Mouse (Mus musculus): Measurements from ENCODE around the gene Tex101.

DNA sequence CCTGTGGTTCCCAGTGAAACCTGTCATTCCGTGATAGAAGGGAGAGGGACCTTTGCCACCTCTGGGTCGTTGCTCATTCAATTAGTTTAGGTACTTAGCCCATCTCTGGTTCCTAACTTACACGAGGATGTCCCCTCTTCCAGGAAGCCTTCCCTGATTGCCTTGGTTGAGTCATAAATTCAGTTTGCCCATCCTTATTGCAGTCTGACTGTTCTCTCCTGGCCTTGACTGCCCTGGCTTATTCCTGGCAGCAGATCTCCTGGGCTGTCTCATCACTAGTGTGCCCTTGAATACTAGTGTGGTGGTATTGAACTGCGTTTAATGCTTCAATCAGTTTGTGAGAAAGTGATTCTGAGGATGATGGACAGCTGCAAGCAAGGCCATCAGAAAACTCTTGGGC lies 46.8 kb downstream of the Tex101 start:
- no peak for TF ChIP-seq CTCF (conservative IDR thresholded peaks at IDR 0.05 in 1 of 2, IDR thresholded peaks at IDR 0.05 in 1 of 2; ENCODE audit: low read depth in 2 of 2, low read length in 2 of 2)
- TF ChIP-seq UBTF (IDR thresholded peaks at IDR 0.05; ENCODE audit: low read depth, low read length), result no peak
- TF ChIP-seq USF1 (IDR thresholded peaks at IDR 0.05; ENCODE audit: low read depth, low read length), result no peak
- no peak for TF ChIP-seq GABPA (IDR thresholded peaks at IDR 0.05; ENCODE audit: insufficient replicate concordance, low read depth, low read length)
- no peak for TF ChIP-seq BHLHE40 (IDR thresholded peaks at IDR 0.05; ENCODE audit: low read depth, low read length)
- TF ChIP-seq POLR2A (IDR thresholded peaks at IDR 0.05; ENCODE audit: low read depth, low read length), result no peak
- TF ChIP-seq MAFK (IDR thresholded peaks at IDR 0.05; ENCODE audit: insufficient replicate concordance, low read length), result no peak
- no peak for TF ChIP-seq MYC (IDR thresholded peaks at IDR 0.05; ENCODE audit: low read depth, low read length)
- no peak for TF ChIP-seq MXI1 (IDR thresholded peaks at IDR 0.05; ENCODE audit: low read depth, low read length)
- TF ChIP-seq EP300 (IDR thresholded peaks at IDR 0.05; ENCODE audit: low read length), result no peak
- no peak for TF ChIP-seq CHD1 (IDR thresholded peaks at IDR 0.05; ENCODE audit: low read depth, low read length)
- TF ChIP-seq KAT2A (IDR thresholded peaks at IDR 0.05; ENCODE audit: insufficient replicate concordance, low read length), result no peak
- TF ChIP-seq MAX (IDR thresholded peaks at IDR 0.05; ENCODE audit: low read length), result no peak
- no peak for TF ChIP-seq POLR2AphosphoS2 (IDR thresholded peaks at IDR 0.05; ENCODE audit: low read depth, low read length)
